ENCODE assay signal across 8 mouse cellular contexts in the genomic region with DNA sequence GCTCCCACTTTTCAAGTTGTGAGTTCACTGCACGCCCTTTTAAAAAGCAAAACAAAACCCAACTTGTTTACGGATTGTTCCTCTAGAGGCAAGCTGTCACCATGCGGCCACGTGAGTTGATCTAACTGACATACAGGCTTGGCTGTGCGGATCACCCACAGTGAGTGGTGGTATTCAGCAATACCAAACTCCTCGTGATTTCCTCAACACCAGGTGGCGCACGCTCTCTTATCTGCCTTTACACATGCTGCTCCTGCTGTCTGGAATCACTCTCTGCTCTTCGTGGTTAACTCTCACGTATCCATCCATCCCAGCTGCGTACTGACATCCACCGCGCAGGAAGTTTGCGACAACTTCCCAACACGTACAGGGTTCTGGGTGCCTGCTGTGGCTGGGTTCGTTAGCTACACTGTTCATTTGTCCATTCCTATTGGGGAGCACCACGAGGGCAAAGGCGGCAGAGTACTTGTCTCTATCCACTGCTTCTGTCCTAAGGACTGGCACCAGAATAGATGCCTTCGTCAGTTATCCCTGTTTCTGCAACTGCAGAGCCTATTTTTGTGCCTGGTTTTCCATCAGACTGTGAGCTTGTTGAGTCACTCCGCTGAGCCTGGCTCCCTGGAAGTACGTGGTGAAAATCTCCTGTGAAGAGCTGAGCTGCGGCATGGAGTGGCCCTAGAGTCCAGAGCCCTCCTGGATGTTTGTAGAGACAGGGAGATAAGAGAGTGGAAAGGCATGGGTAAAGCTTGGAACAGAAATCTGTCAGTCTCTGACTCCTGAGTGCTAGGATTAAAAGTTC. TPM values are rescaled to one million over a fixed set of nuclear protein-coding genes. Genes with fewer than 3 reads are reported as not detected.
DNase-seq lines count a peak whose midpoint lies in the region; ATAC-seq and TF ChIP-seq lines count a peak whose summit lies in the region.

No protein-coding gene starts in this region.

- ATAC-seq in common myeloid progenitor, adult 5-6 weeks (replicated peaks; ENCODE audit: low read depth, poor library complexity, severe bottlenecking) = peak; percentile 89
- ATAC-seq in hindbrain, embryonic 16.5 days = peak; percentile 95

- intact Hi-C loops in gastrocnemius, adult 2 months (cut with DNase I) = loop anchor here (1.0 kb wide), 1 partner anchor 235 kb away; no protein-coding TSS in a partner anchor

- H3K4me3 ChIP-seq in gastrocnemius, adult 2 months = peak overlapping the region; percentile 29
- H3K4me3 ChIP-seq in hindbrain, embryonic 16.5 days (ENCODE audit: low read length) = peak overlapping the region; percentile 19; the same call in 1 of the 2 replicates

- peaks cover 2% of the 10 kb centered on the region; the same call in 1 of the 2 replicates for H3K4me1 ChIP-seq in hindbrain, embryonic 16.5 days (ENCODE audit: control insufficient read depth, insufficient read depth, low read depth, low read length)

- WGBS in hindbrain, embryonic 16.5 days = 22% methylated on average over 22 of the region's 22 CpGs

- peak; percentile 77 for TF ChIP-seq CTCF in gastrocnemius, adult 2 months (IDR thresholded peaks at IDR 0.05)

- H3K27ac ChIP-seq in gastrocnemius, adult 2 months = peak overlapping the region; percentile 52; the same call in 1 of the 2 replicates
- H3K27ac ChIP-seq in hindbrain, embryonic 16.5 days (ENCODE audit: low read depth, low read length) = no peak overlapping the region

- H3K9ac ChIP-seq in hindbrain, embryonic 16.5 days (ENCODE audit: low read depth, low read length) = peak overlapping the region; percentile 45; the same call in 1 of the 2 replicates

- no peaks in the 10 kb centered on the region for H3K36me3 ChIP-seq in hindbrain, embryonic 16.5 days (ENCODE audit: control insufficient read depth, insufficient read depth, low read length)

- no peaks in the 10 kb centered on the region for H3K9me3 ChIP-seq in hindbrain, embryonic 16.5 days (ENCODE audit: control insufficient read depth, low read length)

- H3K4me2 ChIP-seq in hindbrain, embryonic 16.5 days (ENCODE audit: low read length) = peak overlapping the region; percentile 54

- H3K27me3 ChIP-seq in hindbrain, embryonic 16.5 days (replicated peaks; ENCODE audit: control insufficient read depth, insufficient read depth, low read length) = no peaks in the 10 kb centered on the region

- peak; percentile 95 for DNase-seq in ZHBTc4 (ENCODE audit: low read depth, low spot score)
- peak; percentile 89 for DNase-seq in gastrocnemius, adult 2 months
- DNase-seq in left cerebral cortex, adult 11 months (ENCODE audit: low spot score) = peak; percentile 81
- DNase-seq in lung, postnatal 36 days = peak; percentile 96
- peak; percentile 93 for DNase-seq in retina, postnatal 1 day
- DNase-seq in thymus, postnatal 4 days = peak; percentile 94

RNA-seq across cellular contexts. Expression of a gene that starts 23.8 kb away (rescaled TPM):
- total RNA-seq in common myeloid progenitor, adult 5-6 weeks (2017) = 0.19 and 4.7 TPM in 2 replicates
- total RNA-seq in gastrocnemius, adult 2 months (2021) = 1 to 10 TPM; 1.5 to 3.0 TPM
- polyA plus RNA-seq in hindbrain, embryonic 16.5 days (2015; fragmentation: Nextera tagmentation; extraction: Ambion mirVana) = 1.5 and 2.4 TPM in 2 replicates

RNA-seq across cellular contexts. Expression of a gene that starts 29.3 kb away (rescaled TPM):
- 27.8 and 28.8 TPM in 2 replicates for total RNA-seq in common myeloid progenitor, adult 5-6 weeks (2017)
- total RNA-seq in gastrocnemius, adult 2 months (2021) = 10 to 100 TPM; 23.0 to 25.5 TPM
- polyA plus RNA-seq in hindbrain, embryonic 16.5 days (2015; fragmentation: Nextera tagmentation; extraction: Ambion mirVana) = 37.7 and 44.6 TPM in 2 replicates

RNA-seq across cellular contexts. Expression of a gene that starts 37.0 kb away (rescaled TPM):
- total RNA-seq in common myeloid progenitor, adult 5-6 weeks (2017) = 97.6 and 111 TPM in 2 replicates
- 10 to 100 TPM; 14.2 to 17.4 TPM for total RNA-seq in gastrocnemius, adult 2 months (2021)
- polyA plus RNA-seq in hindbrain, embryonic 16.5 days (2015; fragmentation: Nextera tagmentation; extraction: Ambion mirVana) = 123 and 150 TPM in 2 replicates

RNA-seq across cellular contexts. Expression of a gene that starts 43.6 kb away (rescaled TPM):
- 50.7 and 129 TPM in 2 replicates for total RNA-seq in common myeloid progenitor, adult 5-6 weeks (2017)
- 10 to 100 TPM; 31.5 to 43.1 TPM for total RNA-seq in gastrocnemius, adult 2 months (2021)
- polyA plus RNA-seq in hindbrain, embryonic 16.5 days (2015; fragmentation: Nextera tagmentation; extraction: Ambion mirVana) = 30.5 and 32.7 TPM in 2 replicates
